Mouse (Mus musculus): ENCODE results near the gene Tmem178b. TPM values are rescaled to one million over a fixed set of nuclear protein-coding genes. Genes with fewer than 3 reads are reported as not detected.

The Tmem178b gene
- 100 to 1,000 TPM; 295 to 302 TPM for total RNA-seq (2021)
- long read RNA-seq, experiment 1, full-length matches to known transcripts, result 8 of 9 reads
- long read RNA-seq, experiment 1, partial matches to known transcripts, result 0 of 9 reads
- long read RNA-seq, experiment 1, other reads (novel, unspliced or antisense), result 1 of 9 reads
- long read RNA-seq, experiment 2, full-length matches to known transcripts, result 14 of 16 reads
- long read RNA-seq, experiment 2, partial matches to known transcripts, result 0 of 16 reads
- long read RNA-seq, experiment 2, other reads (novel, unspliced or antisense), result 2 of 16 reads

DNA sequence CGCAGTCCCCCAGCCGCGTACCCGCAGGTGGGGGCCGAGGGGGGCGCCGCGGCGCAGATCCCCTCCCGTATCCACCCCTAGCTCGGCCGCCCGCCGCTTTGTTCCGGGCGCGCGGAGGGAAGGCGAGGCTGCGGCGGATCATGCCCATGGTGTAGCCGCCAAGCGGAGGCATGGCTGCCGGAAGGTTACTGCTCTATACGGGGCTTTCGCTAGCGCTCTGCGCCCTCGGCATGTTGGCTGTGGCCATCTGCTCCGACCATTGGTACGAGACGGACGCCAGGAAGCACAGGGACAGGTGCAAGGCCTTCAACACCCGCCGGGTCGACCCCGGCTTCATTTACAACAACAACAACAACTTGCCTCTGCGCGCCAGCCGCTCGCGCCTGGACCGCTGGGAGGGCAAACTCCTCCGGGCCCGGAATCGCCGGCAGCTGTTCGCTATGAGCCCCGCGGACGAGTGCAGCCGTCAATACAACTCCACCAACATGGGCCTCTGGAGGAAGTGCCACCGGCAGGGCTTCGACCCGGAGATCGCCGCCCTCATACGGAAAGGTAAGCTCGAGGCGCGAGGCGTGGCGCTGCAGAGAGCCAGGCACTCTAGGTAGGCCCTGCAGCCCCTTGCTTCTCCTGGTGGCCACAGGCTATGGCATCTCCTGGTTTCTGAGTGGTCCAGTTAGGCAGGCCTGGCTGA is at the start of gene Tmem178b:
Gene Tmem178b (plus strand): TSS at position 371 of the 691 bp plus-strand sequence.
- DNase-seq (ENCODE audit: low spot score in 2 of 2), result peak; percentile 25 to 45

DNA sequence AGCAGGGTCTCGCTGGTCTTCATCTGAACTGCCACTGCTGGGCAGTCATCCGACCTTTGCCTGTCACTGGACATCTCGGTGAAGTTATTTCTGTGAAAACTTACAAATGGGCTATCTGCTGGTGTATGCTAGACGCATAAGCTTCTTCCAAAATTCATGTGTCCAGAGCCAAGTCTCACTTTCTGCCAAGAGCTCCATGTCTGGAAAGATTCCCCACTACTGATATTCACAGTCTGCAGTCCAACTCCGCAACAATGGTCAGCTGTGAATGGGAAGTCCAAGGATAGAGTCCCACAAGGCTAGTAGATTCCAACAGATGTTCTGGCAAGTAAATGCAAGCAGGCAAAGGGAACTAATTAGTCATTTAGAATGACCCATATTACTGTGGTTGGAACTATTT is 44.3 kb upstream of the Tmem178b start:
- no peak for DNase-seq (ENCODE audit: low spot score in 2 of 2)

DNA sequence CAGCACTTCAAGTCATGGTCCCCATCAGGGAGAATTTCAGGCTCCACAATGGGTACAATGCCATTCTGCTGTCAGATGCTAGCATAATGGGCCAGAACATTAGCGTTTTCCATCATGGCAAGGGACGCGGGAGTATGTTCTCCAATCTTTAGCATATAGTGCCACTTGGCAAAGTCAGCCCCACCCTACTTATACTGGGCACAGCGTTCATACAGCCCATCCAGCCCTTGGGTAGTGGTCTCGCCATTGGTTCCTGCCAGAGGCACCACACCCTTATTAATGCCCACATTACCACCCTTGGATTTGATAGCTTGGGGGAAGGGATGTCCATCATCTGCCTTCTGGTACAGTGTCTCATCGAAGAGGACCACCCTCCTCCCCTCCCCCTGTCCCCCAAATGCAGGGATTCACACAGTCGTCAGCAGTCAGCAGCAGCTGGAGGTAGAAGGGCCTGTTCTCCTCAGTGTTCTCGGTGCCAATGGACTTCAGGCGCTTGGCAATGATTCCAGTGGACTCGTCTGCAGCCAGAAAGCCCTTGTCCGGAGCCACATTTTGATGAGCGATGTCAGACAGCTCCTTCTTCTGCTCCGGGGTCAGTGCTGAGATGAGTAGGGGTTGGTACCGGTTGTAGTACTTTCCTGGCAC is 29.3 kb upstream of the Tmem178b start:
- DNase-seq (ENCODE audit: low spot score in 2 of 2), result no peak

DNA sequence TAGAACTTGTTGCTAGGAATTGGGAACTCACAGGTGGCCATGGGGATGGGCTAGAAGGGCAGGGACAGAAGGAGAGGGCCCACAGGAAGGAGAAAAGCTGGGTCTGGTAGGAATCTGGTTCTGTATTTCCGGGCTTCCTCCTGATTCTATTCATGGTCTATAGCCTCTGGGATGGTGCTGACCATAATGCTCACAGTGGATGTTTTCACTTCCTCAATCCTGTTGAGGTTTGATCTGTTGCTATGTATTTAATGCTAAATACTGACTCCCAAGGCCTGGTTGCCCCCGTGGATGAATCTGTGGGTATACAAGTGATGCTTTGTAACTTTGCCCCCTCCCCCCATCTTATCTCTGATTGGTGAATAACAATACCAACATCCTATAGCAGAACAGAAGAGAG is 25.5 kb upstream of the Tmem178b start:
- DNase-seq (ENCODE audit: low spot score in 2 of 2), result no peak

- no peak for DNase-seq (ENCODE audit: low spot score in 2 of 2)
These were observed 24.3 kb upstream of the Tmem178b start for GRCm38 (mm10) chr6:39848766-39849165.

GRCm38 (mm10) chr6:39849667-39850066 is 23.4 kb upstream of the Tmem178b start:
- DNase-seq (ENCODE audit: low spot score in 2 of 2), result no peak

DNA sequence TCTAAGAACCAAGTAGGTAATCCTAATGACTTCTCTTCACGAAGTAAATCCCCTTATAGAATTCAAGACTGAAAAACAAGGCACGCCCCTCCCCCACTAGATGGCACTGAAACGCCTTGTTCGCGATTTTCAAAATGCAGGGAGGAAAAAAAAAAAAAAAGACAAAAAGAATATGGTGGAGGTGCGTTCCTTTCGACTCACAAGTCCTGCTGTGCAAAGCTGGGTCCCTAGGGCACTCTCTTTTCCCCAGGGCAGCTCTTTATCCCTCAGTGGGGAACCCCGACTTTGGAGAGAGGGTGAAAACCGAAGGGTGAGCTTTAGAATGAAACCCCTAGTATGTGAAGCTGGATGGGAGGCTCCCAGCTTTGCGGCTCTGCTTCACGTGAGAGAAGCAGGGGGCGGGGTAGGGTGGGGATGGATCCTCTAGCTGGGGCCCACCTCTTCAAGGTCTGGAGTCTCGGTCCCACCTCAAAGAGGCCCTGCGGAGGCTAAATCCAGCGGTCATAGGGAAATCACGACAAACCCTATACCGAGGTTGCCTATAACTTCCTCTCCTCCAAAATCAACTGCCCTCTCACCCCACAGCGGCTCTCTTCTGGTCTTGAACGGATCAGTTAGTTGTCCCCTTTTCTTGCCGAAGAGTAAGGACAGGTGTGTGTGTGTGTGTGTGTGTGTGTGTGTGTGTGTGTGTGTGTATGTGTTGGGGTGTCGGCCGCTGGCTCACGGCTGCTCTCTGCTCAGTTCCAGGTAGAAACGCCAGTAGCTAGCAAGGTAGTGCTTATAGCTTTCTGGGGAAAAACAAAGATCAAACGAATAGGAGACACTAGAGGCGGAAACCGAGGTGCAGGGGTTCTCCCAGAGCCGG is 2.6 kb upstream of the Tmem178b start:
- DNase-seq (ENCODE audit: low spot score in 2 of 2), result peak; percentile 69

DNA sequence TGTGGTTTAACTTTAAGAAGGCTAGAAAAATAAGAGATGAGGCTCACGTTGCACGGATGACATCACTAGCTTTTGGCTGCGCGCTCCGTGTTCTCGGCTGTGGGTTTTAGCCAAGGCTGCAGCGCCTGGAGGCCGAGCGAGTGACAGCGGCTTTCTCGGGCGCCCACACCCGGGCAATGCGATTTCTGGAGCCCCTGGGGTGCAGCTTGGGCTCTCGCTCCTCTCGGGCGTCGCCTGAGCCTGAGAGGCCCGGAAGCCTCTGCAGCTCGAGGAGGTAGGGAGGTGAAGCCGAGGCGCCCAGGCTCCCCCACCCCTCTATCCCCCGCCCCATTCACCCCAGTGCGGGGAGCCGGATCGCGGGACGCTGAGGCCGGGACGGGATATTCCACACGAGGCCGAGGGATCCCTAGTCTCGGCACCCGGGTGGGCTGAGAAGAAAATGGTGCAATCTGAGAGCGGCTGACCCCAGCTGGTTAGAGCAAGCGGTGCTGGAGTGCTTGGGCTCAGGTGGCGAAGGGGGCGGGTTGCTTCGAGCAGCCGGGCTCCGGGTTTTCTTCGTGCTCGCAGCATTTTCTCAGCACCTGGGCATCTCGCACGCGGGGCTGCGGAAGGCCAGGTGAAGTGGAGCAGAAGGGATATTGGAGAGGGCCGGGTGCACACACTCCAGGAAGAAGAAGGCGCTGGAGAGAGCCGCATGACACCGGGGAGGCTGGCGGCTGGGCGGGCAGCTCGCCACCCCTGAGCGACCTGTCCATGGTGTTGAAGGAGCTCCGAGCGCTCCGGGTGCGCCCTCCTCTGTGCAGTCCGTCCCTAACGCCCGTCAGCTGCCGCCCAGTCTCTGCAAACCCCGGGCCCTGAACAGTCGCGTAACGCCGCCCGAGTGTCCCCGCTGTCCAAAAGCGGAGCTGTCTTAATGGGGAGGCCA is 1.4 kb upstream of the Tmem178b start:
- DNase-seq (ENCODE audit: low spot score in 2 of 2), result peak; percentile 83 to 90

GRCm38 (mm10) chr6:39872306-39872900 is 668 bp upstream of the Tmem178b start:
- peak in 1 of 2 experiments; percentile 48 for DNase-seq (ENCODE audit: low spot score in 2 of 2)

- peak in 1 of 2 experiments; percentile 33 for DNase-seq (ENCODE audit: low spot score in 2 of 2)
These were observed 2.1 kb downstream of the Tmem178b start for GRCm38 (mm10) chr6:39875186-39875585.

GRCm38 (mm10) chr6:39876444-39876843 is 3.4 kb downstream of the Tmem178b start:
- DNase-seq (ENCODE audit: low spot score in 2 of 2), result no peak

GRCm38 (mm10) chr6:39890811-39891210 is 17.7 kb downstream of the Tmem178b start:
- no peak for DNase-seq (ENCODE audit: low spot score in 2 of 2)

GRCm38 (mm10) chr6:39896500-39896899 is 23.4 kb downstream of the Tmem178b start:
- no peak for DNase-seq (ENCODE audit: low spot score in 2 of 2)

GRCm38 (mm10) chr6:39899231-39899630 is 26.2 kb downstream of the Tmem178b start:
- no peak for DNase-seq (ENCODE audit: low spot score in 2 of 2)

DNA sequence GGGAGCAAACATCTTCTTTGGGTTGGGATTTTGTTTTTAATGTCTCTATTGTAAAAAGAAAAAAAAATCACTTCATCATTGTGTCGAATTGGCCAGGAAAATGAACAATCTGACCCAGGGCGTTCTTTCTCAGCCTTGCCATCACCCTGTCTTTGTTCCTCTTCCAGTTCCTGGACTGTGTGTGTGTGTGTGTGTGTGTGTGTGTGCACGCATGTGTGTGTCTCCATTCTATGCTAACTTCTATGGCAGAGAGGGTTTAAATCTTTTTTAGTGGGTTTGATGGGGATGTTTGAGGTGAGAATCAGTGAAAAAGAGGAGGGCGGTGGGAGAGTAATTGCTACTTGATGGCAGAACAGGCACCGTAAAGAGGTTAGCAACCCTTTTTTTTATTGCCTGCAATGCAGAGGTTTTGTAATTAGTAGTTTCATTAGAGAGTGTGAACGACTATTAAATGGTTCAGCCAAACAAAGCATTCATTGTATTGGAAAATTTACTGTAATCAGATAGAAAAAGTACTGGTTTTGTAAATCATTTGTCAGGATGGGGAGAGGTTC is 30.2 kb downstream of the Tmem178b start:
- no peak for DNase-seq (ENCODE audit: low spot score in 2 of 2)

DNA sequence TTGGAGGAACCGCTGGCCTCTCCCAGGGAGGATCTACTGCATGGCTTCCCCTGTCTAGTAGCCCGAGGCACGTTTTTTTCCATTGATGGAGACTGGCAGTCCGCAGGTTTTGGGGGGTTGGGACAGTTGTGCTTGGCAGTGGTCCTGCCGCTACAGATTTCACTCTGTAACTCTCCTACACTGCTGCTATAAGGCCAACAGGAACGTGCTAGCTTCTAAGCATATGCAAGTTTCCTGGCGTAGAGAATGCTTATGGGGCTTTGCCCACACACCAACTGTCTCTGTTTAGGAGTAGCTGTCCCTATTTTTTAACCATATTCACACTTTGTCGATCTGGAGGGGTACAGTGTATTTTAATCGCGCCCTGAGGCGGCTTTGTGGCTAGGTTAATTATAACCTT is 30.8 kb downstream of the Tmem178b start:
- peak; percentile 53 to 87 for DNase-seq (ENCODE audit: low spot score in 2 of 2)

GRCm38 (mm10) chr6:39914956-39915355 is 41.9 kb downstream of the Tmem178b start:
- DNase-seq (ENCODE audit: low spot score in 2 of 2), result no peak

DNA sequence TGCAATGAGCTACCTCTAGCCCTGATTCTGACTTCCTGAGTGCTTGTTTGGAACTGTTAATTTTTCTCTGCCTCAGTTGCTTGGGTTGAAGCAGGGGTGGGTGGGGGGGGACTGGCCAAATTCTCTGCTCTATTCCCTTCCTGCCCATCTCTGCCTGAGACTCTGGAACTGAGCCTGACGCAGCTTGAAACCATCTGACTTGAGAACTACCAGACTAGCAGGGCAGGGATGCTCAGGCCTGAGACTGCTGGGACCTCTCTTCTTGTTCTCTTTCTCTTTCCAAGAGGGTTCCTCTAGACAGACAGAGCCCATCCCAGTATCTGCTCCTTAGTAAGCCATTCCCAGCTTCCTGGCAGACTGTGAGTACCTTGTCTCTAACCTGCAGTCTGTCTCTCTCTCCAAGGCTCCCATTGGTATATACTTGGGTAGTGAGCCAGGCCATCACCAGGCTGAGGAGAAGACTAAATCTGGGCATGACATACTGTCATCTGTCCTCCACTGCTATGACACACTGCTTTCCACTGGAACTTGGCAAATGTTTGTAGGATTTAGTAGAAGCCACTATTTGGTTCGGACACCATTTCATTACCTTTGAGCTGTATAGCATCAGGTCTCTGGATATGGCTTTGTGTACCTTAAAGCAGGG is 42.7 kb downstream of the Tmem178b start:
- DNase-seq (ENCODE audit: low spot score in 2 of 2), result no peak

DNA sequence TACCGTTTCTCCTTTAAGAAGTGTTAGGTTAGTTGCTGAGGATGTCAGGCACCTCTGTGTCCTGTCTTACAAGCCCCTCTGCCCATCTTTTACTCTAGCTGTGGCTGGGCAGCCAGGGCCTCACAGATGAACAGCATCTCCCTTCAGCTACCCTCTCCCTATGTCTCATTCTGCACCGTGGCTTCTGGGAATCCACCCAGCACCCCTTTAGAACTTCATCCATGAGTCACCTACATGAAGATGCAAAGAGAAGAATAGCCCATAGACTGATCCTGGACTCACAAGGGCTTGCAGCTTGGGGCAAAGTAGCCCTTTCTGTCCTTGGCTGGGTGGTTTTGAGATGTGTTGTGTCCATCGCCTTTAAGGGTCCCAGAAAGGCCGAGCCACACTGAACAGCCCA is 43.4 kb downstream of the Tmem178b start:
- DNase-seq (ENCODE audit: low spot score in 2 of 2), result no peak
